Mouse (Mus musculus): Measurements from ENCODE around the gene Icam2. TPM values are rescaled to one million over a fixed set of nuclear protein-coding genes. Genes with fewer than 3 reads are reported as not detected.

Icam2 gene
- polyA plus RNA-seq, 1 experiment from 2014 or later, result 107 TPM

- H3K4me1 ChIP-seq (ENCODE audit: control insufficient read depth, insufficient read depth, low read length), result peaks cover 9% of the 10 kb centered on the region; the same call in 1 of the 2 replicates
- H3K9me3 ChIP-seq (replicated peaks; ENCODE audit: control insufficient read depth, low read length), result no peaks in the 10 kb centered on the region
- no peak within 1 kb of the TSS for H3K27ac ChIP-seq (ENCODE audit: low read length)
- no peaks in the 10 kb centered on the region for H3K36me3 ChIP-seq (ENCODE audit: control insufficient read depth, insufficient read depth)
- H3K27me3 ChIP-seq (ENCODE audit: control insufficient read depth, insufficient read depth, low read length), result no peaks in the 10 kb centered on the region
- peak within 1 kb of the TSS; percentile 1; the same call in 1 of the 2 replicates for H3K4me3 ChIP-seq (ENCODE audit: low read length)
- peak within 1 kb of the TSS; percentile 39 for H3K4me2 ChIP-seq (ENCODE audit: low read depth, low read length)
- ATAC-seq (replicated peaks; ENCODE audit: extremely low read depth, insufficient read depth, low FRiP score), result no peak
- peak within 1 kb of the TSS; percentile 37 for H3K9ac ChIP-seq (ENCODE audit: low read length)
- WGBS, result 51% methylated on average over 10 of the region's 10 CpGs
Measured at GRCm38 (mm10) chr11:106365366-106365765, 22.5 kb downstream of the Icam2 start, which contains the start of gene Prr29. Gene Prr29, plus strand, starts transcription at chr11:106365472.

DNA sequence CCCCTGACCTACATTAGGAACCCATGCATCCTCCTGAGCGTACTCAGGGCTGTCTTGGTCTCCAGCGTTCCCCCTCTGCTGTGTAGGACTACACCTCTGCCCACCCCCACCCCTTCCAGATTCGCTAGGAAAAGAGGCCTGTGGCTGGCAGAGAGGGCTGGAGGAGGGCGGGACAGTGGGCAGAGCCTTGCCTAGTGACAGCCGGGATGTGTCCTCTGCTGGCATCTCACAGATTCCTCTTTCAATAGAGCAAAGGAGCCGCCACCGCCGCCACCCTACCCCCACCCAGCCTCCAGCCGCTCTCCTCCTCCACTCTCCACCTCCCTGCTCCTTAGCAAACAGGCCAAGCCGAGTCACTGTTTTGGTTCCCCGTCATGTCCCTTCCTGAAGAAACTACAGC is 23.2 kb downstream of the Icam2 start:
- Histone ChIP-seq H3K27ac (ENCODE audit: low read length) (no peak overlapping the region), H3K4me3 (ENCODE audit: low read length) (peak overlapping the region; percentile 1; the same call in 1 of the 2 replicates)
- WGBS, result 9% methylated on average over 11 of the region's 11 CpGs

DNA sequence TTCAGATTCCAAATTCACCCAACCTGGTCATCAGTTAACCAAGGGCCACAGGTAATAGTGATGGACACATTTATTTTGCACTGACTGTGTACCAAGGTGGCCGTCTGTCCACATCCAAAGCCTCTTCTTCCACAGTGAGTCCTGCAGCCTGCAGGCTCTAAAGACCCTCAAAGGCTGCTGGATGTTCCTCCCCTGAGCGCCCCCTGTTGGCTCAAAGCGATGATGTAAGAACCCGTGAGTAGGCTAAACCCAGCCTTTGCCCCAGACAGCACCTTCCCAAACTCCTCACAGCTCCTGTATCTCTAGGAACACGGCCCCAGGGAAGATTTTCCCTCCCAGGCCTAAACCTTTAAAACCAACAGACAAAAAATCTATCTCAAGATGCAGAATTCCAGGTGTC is 28.5 kb downstream of the Icam2 start:
- no peak overlapping the region for H3K9ac ChIP-seq (ENCODE audit: low read length)
- no peak overlapping the region for H3K4me2 ChIP-seq (ENCODE audit: low read depth, low read length)
- H3K27ac ChIP-seq (ENCODE audit: low read length), result no peak overlapping the region
- no peaks in the 10 kb centered on the region for H3K27me3 ChIP-seq (ENCODE audit: control insufficient read depth, insufficient read depth, low read length)
- no peak overlapping the region for H3K4me3 ChIP-seq (ENCODE audit: low read length)
- no peaks in the 10 kb centered on the region for H3K36me3 ChIP-seq (ENCODE audit: control insufficient read depth, insufficient read depth)
- H3K4me1 ChIP-seq (ENCODE audit: control insufficient read depth, insufficient read depth, low read length), result peaks cover 7% of the 10 kb centered on the region
- no peak for ATAC-seq (replicated peaks; ENCODE audit: extremely low read depth, insufficient read depth, low FRiP score)
- WGBS, result 31% methylated on average over 5 of the region's 5 CpGs
- H3K9me3 ChIP-seq (replicated peaks; ENCODE audit: control insufficient read depth, low read length), result no peaks in the 10 kb centered on the region

More for the DNA sequence above, 23.2 kb downstream of the Icam2 start:
- H3K36me3 ChIP-seq (ENCODE audit: control insufficient read depth, insufficient read depth), result no peaks in the 10 kb centered on the region
- no peaks in the 10 kb centered on the region for H3K27me3 ChIP-seq (ENCODE audit: control insufficient read depth, insufficient read depth, low read length)
- H3K4me2 ChIP-seq (ENCODE audit: low read depth, low read length), result peak overlapping the region; percentile 39
- ATAC-seq (replicated peaks; ENCODE audit: extremely low read depth, insufficient read depth, low FRiP score), result peak; percentile 58
- peaks cover 9% of the 10 kb centered on the region; the same call in 1 of the 2 replicates for H3K4me1 ChIP-seq (ENCODE audit: control insufficient read depth, insufficient read depth, low read length)
- peak overlapping the region; percentile 37 for H3K9ac ChIP-seq (ENCODE audit: low read length)
- H3K9me3 ChIP-seq (replicated peaks; ENCODE audit: control insufficient read depth, low read length), result no peaks in the 10 kb centered on the region

- Histone ChIP-seq H3K4me1 (ENCODE audit: control insufficient read depth, insufficient read depth, low read length) (peaks cover 7% of the 10 kb centered on the region), H3K9me3 (replicated peaks; ENCODE audit: control insufficient read depth, low read length) (no peaks in the 10 kb centered on the region), H3K9ac (ENCODE audit: low read length) (peak overlapping the region; percentile 21; the same call in 1 of the 2 replicates), H3K4me3 (ENCODE audit: low read length) (no peak overlapping the region), H3K27ac (ENCODE audit: low read length) (no peak overlapping the region), H3K4me2 (ENCODE audit: low read depth, low read length) (no peak overlapping the region), H3K36me3 (ENCODE audit: control insufficient read depth, insufficient read depth) (no peaks in the 10 kb centered on the region), H3K27me3 (ENCODE audit: control insufficient read depth, insufficient read depth, low read length) (no peaks in the 10 kb centered on the region)
- 38% methylated on average over 19 of the region's 19 CpGs for WGBS
- ATAC-seq (replicated peaks; ENCODE audit: extremely low read depth, insufficient read depth, low FRiP score), result 0 out of 2 replicates have a peak, but pooled peaks have one; percentile 32
Measured at GRCm38 (mm10) chr11:106355382-106356128, 32.3 kb downstream of the Icam2 start.

DNA sequence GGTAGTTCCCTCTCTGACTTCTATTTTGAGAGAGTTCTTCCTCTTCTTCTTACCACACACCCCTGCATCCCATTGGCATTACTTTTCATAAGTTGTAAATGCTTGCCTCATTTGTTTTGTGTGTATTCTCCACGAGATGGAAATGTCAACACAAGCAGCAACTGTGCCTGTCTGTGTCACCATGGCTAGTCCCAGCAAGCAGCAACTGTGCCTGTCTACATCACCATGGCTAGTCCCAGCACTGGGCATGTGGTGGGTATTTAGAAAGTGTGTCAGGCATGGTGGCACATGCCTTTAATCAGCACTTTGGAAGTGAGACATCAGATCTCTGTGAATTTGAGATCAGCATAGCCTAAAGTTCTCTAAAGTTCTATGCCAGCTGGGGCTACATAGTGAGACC is 33.7 kb downstream of the Icam2 start:
- Histone ChIP-seq H3K27ac (ENCODE audit: low read length) (no peak overlapping the region), H3K4me1 (ENCODE audit: control insufficient read depth, insufficient read depth, low read length) (peaks cover 7% of the 10 kb centered on the region), H3K4me3 (ENCODE audit: low read length) (no peak overlapping the region), H3K27me3 (ENCODE audit: control insufficient read depth, insufficient read depth, low read length) (no peaks in the 10 kb centered on the region), H3K36me3 (ENCODE audit: control insufficient read depth, insufficient read depth) (no peaks in the 10 kb centered on the region), H3K9ac (ENCODE audit: low read length) (no peak overlapping the region), H3K9me3 (replicated peaks; ENCODE audit: control insufficient read depth, low read length) (no peaks in the 10 kb centered on the region), H3K4me2 (ENCODE audit: low read depth, low read length) (no peak overlapping the region)
- no peak for ATAC-seq (replicated peaks; ENCODE audit: extremely low read depth, insufficient read depth, low FRiP score)
- 60% methylated on average over 1 of the region's 1 CpGs for WGBS

DNA sequence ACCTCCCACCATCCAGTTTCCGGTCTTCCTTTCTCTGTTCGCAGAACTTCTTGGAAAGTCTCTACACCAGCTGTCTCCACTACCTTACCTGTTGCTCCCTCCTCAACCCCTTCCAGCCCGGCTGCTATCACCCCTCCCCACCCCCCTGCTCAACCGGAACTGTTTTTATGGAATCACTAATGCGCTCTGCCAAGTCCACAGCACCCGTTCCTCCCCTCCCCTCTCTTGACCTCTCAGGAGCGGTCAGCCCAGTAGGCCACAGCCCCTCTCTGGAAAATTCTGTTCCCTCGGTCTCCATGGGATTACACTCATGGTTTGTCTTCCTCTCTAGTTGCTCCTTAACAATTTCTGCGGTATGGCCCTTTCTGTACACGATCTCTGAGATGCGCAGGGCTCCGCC is 34.7 kb downstream of the Icam2 start, which contains the start of gene Scn4a:
TSS of gene Scn4a (minus strand) at position 101 of the 400 bp plus-strand sequence.
- H3K27me3 ChIP-seq (ENCODE audit: control insufficient read depth, insufficient read depth, low read length), result no peaks in the 10 kb centered on the region
- no peak within 1 kb of the TSS for H3K27ac ChIP-seq (ENCODE audit: low read length)
- no peak within 1 kb of the TSS for H3K4me2 ChIP-seq (ENCODE audit: low read depth, low read length)
- H3K36me3 ChIP-seq (ENCODE audit: control insufficient read depth, insufficient read depth), result no peaks in the 10 kb centered on the region
- WGBS, result 81% methylated on average over 12 of the region's 12 CpGs
- peaks cover 7% of the 10 kb centered on the region for H3K4me1 ChIP-seq (ENCODE audit: control insufficient read depth, insufficient read depth, low read length)
- no peak for ATAC-seq (replicated peaks; ENCODE audit: extremely low read depth, insufficient read depth, low FRiP score)
- H3K9ac ChIP-seq (ENCODE audit: low read length), result no peak within 1 kb of the TSS
- H3K9me3 ChIP-seq (replicated peaks; ENCODE audit: control insufficient read depth, low read length), result no peaks in the 10 kb centered on the region
- no peak within 1 kb of the TSS for H3K4me3 ChIP-seq (ENCODE audit: low read length)

DNA sequence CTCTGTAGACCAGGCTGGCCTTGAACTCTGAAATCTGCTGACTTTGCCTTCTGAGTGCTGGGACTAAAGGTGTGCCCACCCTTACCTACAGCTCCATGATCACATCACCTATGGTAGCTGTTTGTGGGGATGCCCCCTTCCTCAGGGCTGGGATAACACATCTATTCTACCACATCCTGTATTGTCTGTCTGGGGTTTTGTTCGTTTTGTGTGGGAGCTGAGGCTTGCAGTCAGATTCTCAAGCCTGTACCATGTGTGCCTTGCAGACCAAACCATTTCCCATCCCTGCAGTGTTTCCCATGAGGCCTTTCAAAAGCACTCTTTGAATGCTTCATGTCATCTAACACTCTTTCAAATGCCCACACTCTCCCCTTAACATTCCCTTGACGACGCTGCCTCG is 35.9 kb downstream of the Icam2 start:
- Histone ChIP-seq H3K9ac (ENCODE audit: low read length) (no peak overlapping the region), H3K4me3 (ENCODE audit: low read length) (no peak overlapping the region), H3K9me3 (replicated peaks; ENCODE audit: control insufficient read depth, low read length) (no peaks in the 10 kb centered on the region), H3K4me1 (ENCODE audit: control insufficient read depth, insufficient read depth, low read length) (peaks cover 7% of the 10 kb centered on the region), H3K36me3 (ENCODE audit: control insufficient read depth, insufficient read depth) (no peaks in the 10 kb centered on the region), H3K27ac (ENCODE audit: low read length) (no peak overlapping the region), H3K27me3 (ENCODE audit: control insufficient read depth, insufficient read depth, low read length) (no peaks in the 10 kb centered on the region), H3K4me2 (ENCODE audit: low read depth, low read length) (no peak overlapping the region)
- no peak for ATAC-seq (replicated peaks; ENCODE audit: extremely low read depth, insufficient read depth, low FRiP score)
- WGBS, result 50% methylated on average over 4 of the region's 4 CpGs

DNA sequence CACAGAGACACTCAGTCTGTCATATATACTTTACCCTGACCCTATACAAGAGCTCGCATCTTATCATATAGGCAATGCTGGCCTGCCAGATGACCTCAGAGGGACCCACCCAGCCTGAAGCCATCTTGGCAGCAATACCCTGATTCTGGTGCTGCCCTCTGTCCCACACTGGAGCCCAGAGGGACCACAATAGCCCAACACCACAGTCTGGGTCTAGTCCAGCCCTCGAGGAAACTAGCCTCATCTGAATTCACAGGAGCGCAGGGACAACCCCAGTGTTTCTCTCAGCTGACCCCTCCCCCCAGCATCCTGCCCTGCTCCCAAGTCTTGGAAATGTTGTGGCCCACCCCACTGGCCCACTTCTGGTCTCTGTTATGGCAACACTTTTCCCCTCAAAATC is 36.6 kb downstream of the Icam2 start:
- no peak overlapping the region for H3K9ac ChIP-seq (ENCODE audit: low read length)
- H3K27ac ChIP-seq (ENCODE audit: low read length), result no peak overlapping the region
- 60% methylated on average over 3 of the region's 3 CpGs for WGBS
- H3K27me3 ChIP-seq (ENCODE audit: control insufficient read depth, insufficient read depth, low read length), result no peaks in the 10 kb centered on the region
- no peaks in the 10 kb centered on the region for H3K9me3 ChIP-seq (replicated peaks; ENCODE audit: control insufficient read depth, low read length)
- H3K4me3 ChIP-seq (ENCODE audit: low read length), result no peak overlapping the region
- H3K36me3 ChIP-seq (ENCODE audit: control insufficient read depth, insufficient read depth), result no peaks in the 10 kb centered on the region
- ATAC-seq (replicated peaks; ENCODE audit: extremely low read depth, insufficient read depth, low FRiP score), result no peak
- no peak overlapping the region for H3K4me2 ChIP-seq (ENCODE audit: low read depth, low read length)
- peaks cover 7% of the 10 kb centered on the region for H3K4me1 ChIP-seq (ENCODE audit: control insufficient read depth, insufficient read depth, low read length)

DNA sequence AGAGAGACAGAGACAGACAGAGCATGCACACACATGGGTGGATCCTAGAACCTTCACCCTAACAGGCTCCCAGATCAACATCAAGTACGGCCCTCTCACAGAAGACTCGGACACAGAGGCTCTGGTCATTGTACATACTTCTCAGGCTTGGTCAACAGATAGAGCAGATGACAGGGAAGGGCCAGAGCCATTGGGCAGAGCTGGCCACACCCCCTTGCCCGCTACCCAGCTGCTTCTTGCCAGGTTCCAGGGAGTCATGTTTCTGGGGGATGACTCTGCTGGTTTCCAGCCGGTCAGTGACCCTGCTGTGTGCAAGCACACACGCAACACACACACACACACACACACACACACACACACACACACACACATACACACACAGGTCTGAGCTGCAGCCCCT is 37.0 kb downstream of the Icam2 start:
- 70% methylated on average over 5 of the region's 5 CpGs for WGBS
- no peaks in the 10 kb centered on the region for H3K36me3 ChIP-seq (ENCODE audit: control insufficient read depth, insufficient read depth)

More for the DNA sequence above, 37.0 kb downstream of the Icam2 start:
- no peak overlapping the region for H3K4me2 ChIP-seq (ENCODE audit: low read depth, low read length)
- peaks cover 5% of the 10 kb centered on the region for H3K4me1 ChIP-seq (ENCODE audit: control insufficient read depth, insufficient read depth, low read length)
- no peak overlapping the region for H3K4me3 ChIP-seq (ENCODE audit: low read length)
- no peak overlapping the region for H3K27ac ChIP-seq (ENCODE audit: low read length)
- no peaks in the 10 kb centered on the region for H3K9me3 ChIP-seq (replicated peaks; ENCODE audit: control insufficient read depth, low read length)
- no peak for ATAC-seq (replicated peaks; ENCODE audit: extremely low read depth, insufficient read depth, low FRiP score)
- H3K27me3 ChIP-seq (ENCODE audit: control insufficient read depth, insufficient read depth, low read length), result no peaks in the 10 kb centered on the region
- no peak overlapping the region for H3K9ac ChIP-seq (ENCODE audit: low read length)

Measured in heart, embryonic 16.5 days (tissue).